Mouse (Mus musculus) Patski (cell line): ENCODE measurements around the gene Dnah2. TPM values are rescaled to one million over a fixed set of nuclear protein-coding genes. Genes with fewer than 3 reads are reported as not detected.
A peak's percentile ranks its signal among the peaks of the same experiment; 100 is the strongest.

ENCODE experiments used
- ATAC-seq: fragments of 100-300 bp; one replicate; pipeline ENCODE4 v1.8.0; 2021
- CTCF ChIA-PET: fragments of 350-600 bp; sonication (Branson Sonifier 250); formaldehyde crosslinking; loops from one replicate; lab custom pipeline; 2022; ENCODE audit warnings: inconsistent platforms; lab: Charles Lee
- POLR2A ChIA-PET: fragments of 350-600 bp; sonication (Branson Sonifier 250); formaldehyde crosslinking; loops from one replicate; lab custom pipeline; 2022; ENCODE audit warnings: antibody characterized with exemption, inconsistent platforms; lab: Charles Lee
- DNase-seq: peaks from one replicate; pipeline ENCODE4 v3.0.0-alpha.2; 2011; ENCODE audit warnings: low read depth, low spot score
- H3K27me3 ChIP-seq: fragments of 371-371 bp; one replicate; pipeline ENCODE4 v1.5.1; 2021
- CTCF ChIP-seq: fragments of 100-300 bp; IDR thresholded peaks from one replicate; pipeline ENCODE4 v1.5.1; 2021
- in situ Hi-C: fragments of 300-500 bp; cut with MboI; formaldehyde crosslinking; loops from 3 replicates; pipeline ENCODE4 v1.11.1; 2018; ENCODE audit warnings: low pct_unique_long_range_greater_than_20kb, mixed read lengths
- polyA plus RNA-seq: library from polyadenylated mRNA; unstranded; gene quantifications from one replicate; pipeline ENCODE4 v1.2.3, GENCODE M21; 2021

The Dnah2 gene
- polyA plus RNA-seq, 1 experiment from 2014 or later: 1.4 TPM

DNA sequence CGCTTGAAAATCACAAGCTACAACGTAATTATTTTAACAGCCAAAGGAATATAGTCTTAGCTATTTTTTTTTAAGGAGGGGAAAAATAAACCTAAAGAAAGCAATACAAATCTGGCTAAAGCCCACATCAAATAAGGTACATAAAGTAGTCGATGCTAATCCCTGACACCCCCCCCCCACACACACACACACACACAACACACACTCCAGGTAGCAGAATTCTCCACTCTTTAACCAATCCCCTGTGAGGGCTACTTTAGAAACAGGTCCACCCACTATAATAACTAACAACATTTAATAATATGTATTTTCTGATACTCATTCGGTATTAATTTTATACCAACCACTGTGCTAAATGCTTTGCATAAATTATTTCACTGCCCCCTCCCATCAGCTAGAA lies 132.4 kb downstream of the Dnah2 start:
- ATAC-seq: no peak

DNA sequence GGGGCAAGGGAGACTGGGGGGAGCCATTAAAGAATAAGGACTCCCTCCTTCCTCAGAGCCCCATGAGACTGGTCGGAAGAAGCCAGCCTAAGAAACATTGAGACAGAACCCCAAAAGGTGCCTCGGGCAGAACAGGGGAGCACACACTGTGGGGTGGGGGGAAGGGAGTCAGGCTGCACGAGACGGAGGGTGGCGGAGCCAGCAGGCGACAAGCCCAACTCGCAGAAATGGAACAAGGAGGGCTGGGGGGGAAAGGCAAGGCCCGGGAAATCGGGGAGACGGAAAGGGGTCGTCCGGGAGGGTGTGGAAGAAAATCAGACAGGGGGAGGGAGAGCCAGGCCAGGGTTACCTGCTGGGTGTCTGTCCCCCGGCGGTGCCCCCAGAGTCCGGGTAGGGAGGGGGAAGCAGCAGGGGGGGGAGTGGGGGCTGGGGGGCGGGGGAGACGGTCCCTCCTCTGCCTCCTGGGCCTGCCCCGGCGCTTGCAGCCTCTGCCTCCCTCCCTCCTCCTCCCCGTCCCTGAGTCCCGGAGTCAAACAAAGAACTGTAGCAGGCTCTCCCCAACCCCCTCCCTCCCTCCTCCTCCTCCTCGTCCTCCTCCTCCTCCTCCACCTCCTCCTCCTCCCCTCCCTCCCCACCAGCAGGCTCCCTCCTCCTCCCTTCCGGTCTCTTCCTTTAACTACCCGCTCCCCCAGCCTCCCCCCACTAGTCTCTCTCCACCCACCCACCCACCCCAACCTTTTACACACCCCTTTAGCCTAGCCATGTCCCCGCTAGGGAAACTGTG lies 133.1 kb downstream of the Dnah2 start:
- ATAC-seq (no peak), DNase-seq (no peak)
- in situ Hi-C loops: loop anchor here (25.0 kb wide), 1 partner anchor 571 kb away; the partner anchor contains the start of genes Ctdnep1, Elp5, Gabarap and Phf23
- ChIA-PET CTCF (no interaction called here), POLR2A (interaction anchor here (0.8 to 1.5 kb wide), 2 partner anchors 16 to 21 kb away, joined by 7 read pairs; partner anchors contain the start of genes Cyb5d1 and Naa38)
- no peak for TF ChIP-seq CTCF
- no peaks in the 10 kb centered on the region for H3K27me3 ChIP-seq

More for the DNA sequence above, 132.4 kb downstream of the Dnah2 start:
- ChIA-PET POLR2A (interaction anchor here (0.6 to 1.6 kb wide), 4 partner anchors 16 to 272 kb away, joined by 3 to 7 read pairs (median 6); partner anchors contain the start of genes Cyb5d1 and Naa38), CTCF (interaction anchor here (0.7 to 1.5 kb wide), 3 partner anchors 8 to 160 kb away, joined by 3 to 4 read pairs (median 3); no protein-coding TSS in a partner anchor)
- no peak for DNase-seq
- no peak for TF ChIP-seq CTCF
- peaks cover 5% of the 10 kb centered on the region for H3K27me3 ChIP-seq
- in situ Hi-C loops: loop anchor here (25.0 kb wide), 1 partner anchor 571 kb away; the partner anchor contains the start of genes Ctdnep1, Elp5, Gabarap and Phf23

DNA sequence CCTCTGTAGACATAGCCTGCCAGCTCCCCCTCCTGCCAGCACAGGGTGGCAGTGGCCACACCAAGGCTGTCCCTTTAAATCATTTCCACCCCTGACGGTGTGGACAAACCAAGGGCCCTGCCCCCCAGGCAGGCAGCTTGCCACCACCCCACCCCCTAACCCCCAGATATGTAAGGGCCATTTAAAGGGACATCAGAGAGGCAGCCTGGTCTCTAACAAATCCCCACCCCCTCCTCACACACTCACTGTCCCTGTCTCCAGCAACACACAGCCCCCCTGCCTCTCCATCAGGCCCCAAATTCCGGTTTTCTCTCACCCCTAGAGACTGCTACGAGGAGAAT lies 133.6 kb downstream of the Dnah2 start:
- H3K27me3 ChIP-seq: no peaks in the 10 kb centered on the region
- DNase-seq: no peak
- ChIA-PET POLR2A (interaction anchor here (0.8 to 0.9 kb wide), 2 partner anchors 18 to 20 kb away, joined by 4 read pairs; partner anchors contain the start of genes Cyb5d1 and Naa38), CTCF (no interaction called here)
- in situ Hi-C loops: loop anchor here (25.0 kb wide), 1 partner anchor 572 kb away; the partner anchor contains the start of genes Ctdnep1, Elp5, Gabarap and Phf23
- ATAC-seq: peak; percentile 24
- no peak for TF ChIP-seq CTCF

DNA sequence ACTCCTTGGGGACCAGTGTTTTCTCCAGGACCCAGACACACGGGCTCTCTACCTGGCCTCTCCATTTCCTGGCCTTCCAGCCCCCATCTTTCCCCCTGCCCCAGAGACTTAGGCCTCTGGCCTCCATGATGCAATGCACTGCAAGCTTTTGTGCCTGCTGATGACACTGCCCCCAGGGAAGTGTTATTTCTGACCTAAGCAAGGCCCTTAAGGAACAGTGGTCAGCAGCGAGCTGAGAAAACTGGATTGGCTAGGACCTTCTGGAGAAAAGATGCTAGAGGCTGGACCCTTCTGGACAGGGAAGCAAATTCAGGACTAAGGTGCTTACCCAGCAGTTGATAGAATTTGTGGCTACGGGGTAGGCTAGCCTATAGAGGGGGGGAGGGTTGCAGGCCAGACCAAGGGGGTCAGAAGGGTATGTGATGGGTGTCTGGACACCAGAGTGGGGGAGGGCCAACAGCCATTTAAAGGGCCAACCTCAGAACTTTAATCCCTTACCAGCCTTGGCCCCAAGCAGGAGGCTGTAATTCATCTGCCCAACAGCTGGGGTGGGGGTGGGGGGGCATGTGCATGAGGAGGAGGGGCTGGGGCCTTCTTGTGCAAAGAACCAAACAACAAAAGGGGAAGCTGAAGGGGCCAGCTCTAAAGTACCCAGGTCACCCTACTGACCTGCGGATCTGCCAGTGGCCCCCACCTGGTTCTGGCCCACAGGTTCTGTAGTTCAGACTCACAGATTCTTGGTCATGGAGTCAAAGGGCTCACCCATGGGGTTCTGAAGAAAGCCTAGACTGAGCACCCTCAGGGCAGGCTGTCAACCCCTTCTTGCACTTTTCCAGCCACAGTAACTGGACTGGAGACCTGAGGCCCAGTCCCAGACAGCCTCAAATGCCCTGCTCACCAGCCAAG lies 134.2 kb downstream of the Dnah2 start:
- no peak for ATAC-seq
- ChIA-PET CTCF (interaction anchor here (0.9 kb wide), 1 partner anchor 21 kb away, joined by 3 read pairs; no protein-coding TSS in a partner anchor), POLR2A (interaction anchor here (0.5 to 0.9 kb wide), 3 partner anchors 12 to 19 kb away, joined by 3 to 4 read pairs (median 4); partner anchors contain the start of genes Cyb5d1 and Naa38)
- no peaks in the 10 kb centered on the region for H3K27me3 ChIP-seq
- TF ChIP-seq CTCF: no peak
- in situ Hi-C loops: loop anchor here (5.0 to 25.0 kb wide), 3 partner anchors 258 to 573 kb away; partner anchors contain the start of genes Ctdnep1, Eif4a1, Elp5 and Gabarap
- DNase-seq: no peak

DNA sequence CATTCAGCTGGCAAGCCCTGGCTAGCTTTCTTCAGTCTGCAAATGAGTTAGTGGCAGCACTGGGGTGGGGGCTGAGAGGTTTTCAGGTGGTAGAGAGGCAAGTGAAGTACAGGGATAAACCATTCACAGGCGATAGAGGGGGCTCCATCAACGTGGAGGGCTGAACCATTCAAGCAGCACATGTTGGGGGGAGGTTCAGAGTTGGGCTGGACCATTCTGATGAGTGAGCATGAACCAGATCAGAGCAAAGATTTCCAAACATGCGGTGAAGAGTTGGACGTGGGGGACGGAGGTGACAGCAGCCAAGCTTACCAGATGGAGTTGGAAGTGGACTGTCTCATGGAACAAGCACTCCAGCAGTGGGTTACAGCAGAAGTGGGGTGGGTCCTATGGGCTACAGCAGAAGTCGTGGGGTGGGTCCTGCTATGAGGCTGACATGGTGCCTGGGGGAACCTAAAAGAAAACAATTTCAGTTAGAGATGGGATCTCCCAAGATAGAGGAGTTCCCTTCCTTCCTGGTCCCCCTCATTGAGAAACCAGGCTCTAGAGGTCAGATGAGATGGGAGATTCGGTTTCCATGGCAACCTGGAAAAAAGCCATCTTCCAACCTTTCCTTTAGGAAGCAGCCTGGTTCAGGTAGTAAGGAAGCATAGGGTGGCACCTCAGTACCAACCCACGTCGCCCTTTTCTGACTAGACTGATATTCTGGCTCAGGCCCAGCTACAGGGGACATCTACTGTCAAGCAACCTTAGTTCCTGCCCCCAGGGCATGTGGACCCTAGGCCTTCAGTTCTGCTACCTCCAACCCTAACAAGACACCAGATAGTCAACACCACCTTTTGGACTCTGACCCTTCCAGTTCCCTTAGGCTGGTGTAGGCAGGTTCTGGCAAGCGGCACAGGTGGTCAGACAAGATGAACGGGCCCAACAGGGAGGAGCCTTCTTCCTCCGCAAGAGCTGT lies 135.4 kb downstream of the Dnah2 start, which contains the start of gene Kdm6b:
Kdm6b (minus strand) TSS at position 455 of the 961 bp plus-strand sequence.
- no peak for TF ChIP-seq CTCF
- DNase-seq: no peak
- no peak for ATAC-seq
- in situ Hi-C loops: loop anchor here (5.0 to 25.0 kb wide), 3 partner anchors 259 to 574 kb away; partner anchors contain the start of genes Ctdnep1, Eif4a1, Elp5 and Gabarap
- no peaks in the 10 kb centered on the region for H3K27me3 ChIP-seq
- CTCF ChIA-PET: interaction anchor here (0.9 kb wide), 1 partner anchor 22 kb away, joined by 3 read pairs; no protein-coding TSS in a partner anchor
- POLR2A ChIA-PET: interaction anchor here (0.5 kb wide), 1 partner anchor 11 kb away, joined by 3 read pairs; no protein-coding TSS in a partner anchor

DNA sequence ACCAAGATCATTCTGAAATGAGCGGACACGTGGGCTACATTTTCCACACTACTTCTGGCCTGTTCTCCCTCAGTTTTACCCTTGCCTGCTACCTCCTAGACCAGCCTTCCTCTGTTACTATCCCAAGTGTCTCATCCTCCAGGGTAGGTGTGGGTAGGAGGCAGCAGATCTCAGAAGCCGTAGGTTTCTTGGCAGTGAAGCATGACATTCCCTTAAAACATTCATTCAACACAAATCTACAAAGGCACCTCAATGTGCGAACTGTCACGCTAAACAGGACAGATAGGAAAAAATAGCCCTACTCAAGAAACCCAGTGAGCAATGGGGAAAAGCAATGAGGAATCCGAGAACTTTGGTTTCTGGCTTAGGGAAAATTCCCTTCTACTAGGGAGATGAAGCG lies 136.4 kb downstream of the Dnah2 start:
- ChIA-PET CTCF (no interaction called here), POLR2A (no interaction called here)
- in situ Hi-C loops: loop anchor here (5.0 to 25.0 kb wide), 3 partner anchors 260 to 575 kb away; partner anchors contain the start of genes Ctdnep1, Eif4a1, Elp5 and Gabarap
- H3K27me3 ChIP-seq: no peaks in the 10 kb centered on the region
- DNase-seq (no peak), ATAC-seq (no peak)
- no peak for TF ChIP-seq CTCF

DNA sequence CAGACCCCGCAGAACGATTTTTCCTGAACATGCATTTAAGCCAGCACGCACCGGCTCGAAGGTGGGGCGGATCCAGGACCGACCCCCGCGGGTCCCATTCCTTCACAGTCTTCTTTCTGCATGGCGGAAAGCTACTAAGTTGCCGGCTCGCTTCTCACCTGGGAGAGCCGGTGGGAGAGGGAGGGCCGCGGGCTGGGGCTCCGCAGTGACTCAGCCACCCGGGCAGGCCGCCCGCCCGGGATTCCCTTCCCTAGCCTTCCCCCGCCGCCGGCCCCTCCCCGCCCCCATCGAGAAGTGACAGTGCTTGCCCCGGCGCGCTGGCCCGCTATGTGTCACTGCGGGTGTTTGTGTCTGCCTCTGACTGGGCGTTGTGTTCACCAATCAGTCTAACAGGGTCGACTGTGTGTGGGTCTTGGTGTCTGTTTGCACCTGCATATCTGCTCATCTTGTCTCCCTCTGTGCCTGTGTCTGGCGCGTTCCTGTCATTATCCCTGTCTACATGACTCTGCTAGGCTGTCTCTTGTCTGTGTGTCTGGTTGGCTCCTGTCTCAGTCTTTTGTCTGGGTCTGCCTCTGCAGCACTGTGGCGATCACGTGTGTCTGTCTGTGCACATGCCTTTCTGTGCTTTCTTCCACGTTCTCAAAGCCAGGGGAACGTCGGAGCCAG lies 137.2 kb downstream of the Dnah2 start:
- TF ChIP-seq CTCF: no peak
- DNase-seq (no peak), ATAC-seq (no peak)
- ChIA-PET CTCF (interaction anchor here (1.0 to 2.5 kb wide), 2 partner anchors 8 to 142 kb away, joined by 4 to 9 read pairs; no protein-coding TSS in a partner anchor), POLR2A (interaction anchor here (0.7 to 1.4 kb wide), 3 partner anchors 35 to 151 kb away, joined by 3 to 4 read pairs (median 3); no protein-coding TSS in a partner anchor)
- in situ Hi-C loops: loop anchor here (5.0 to 25.0 kb wide), 3 partner anchors 261 to 576 kb away; partner anchors contain the start of genes Ctdnep1, Eif4a1, Elp5 and Gabarap
- H3K27me3 ChIP-seq: no peaks in the 10 kb centered on the region

DNA sequence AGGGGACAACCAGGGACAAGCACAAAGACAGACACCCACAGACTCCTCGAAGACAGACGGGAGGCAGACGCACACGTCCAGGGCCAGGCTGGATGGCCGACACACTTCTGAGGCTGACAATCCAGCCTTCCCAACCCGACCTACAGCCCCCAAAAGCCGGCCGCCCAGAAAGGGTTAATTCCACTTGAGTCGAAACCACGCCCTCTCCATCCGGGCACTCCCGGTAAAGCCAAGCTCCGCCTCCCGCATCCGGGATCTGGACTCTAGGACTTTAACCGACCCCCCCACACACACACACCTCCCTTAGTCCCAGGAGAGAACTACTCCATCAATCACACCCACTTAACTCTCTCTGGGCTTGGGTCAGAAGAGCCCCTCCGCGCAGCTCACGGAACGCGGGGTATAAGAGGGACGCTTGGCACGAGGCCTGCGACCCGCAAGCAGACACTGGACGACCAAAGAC lies 137.8 kb downstream of the Dnah2 start:
- no peak for ATAC-seq
- TF ChIP-seq CTCF: no peak
- ChIA-PET POLR2A (interaction anchor here (1.4 kb wide), 1 partner anchor 42 kb away, joined by 3 read pairs; no protein-coding TSS in a partner anchor), CTCF (interaction anchor here (1.0 to 2.5 kb wide), 2 partner anchors 8 to 142 kb away, joined by 4 to 9 read pairs; no protein-coding TSS in a partner anchor)
- H3K27me3 ChIP-seq: no peaks in the 10 kb centered on the region
- in situ Hi-C loops: loop anchor here (5.0 to 25.0 kb wide), 3 partner anchors 261 to 576 kb away; partner anchors contain the start of genes Ctdnep1, Eif4a1, Elp5 and Gabarap
- no peak for DNase-seq
